8 mouse cellular contexts compared by ENCODE assay signal in the genomic region with DNA sequence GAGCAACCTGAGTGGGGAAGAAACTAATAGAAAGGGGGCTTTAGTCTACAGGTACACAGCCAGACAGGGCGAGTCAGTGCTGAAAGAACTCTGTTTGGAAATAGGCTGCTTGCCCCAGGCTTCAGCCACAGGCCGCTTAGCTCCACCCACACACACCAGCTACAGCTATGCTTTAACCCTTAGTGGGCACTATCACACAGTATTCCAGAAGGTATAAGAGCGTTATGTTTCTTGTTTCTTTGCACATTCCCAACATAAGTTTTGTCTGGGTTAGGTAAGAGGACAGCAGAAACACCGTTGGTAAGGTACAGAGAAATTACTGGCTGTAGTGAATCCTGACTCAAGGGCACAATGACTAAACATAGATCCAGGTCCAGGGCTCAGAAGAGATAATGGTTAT.
DNase-seq lines count a peak whose midpoint lies in the region; ATAC-seq lines count a peak whose summit lies in the region.

No protein-coding gene starts in this region.

- WGBS in embryonic facial prominence, embryonic 13.5 days: 5% methylated on average over 4 of the region's 4 CpGs
- 14% methylated on average over 4 of the region's 4 CpGs for WGBS in hindbrain, embryonic 13.5 days
- WGBS in liver, embryonic 12.5 days (ENCODE audit: insufficient replicate concordance): 8% methylated on average over 4 of the region's 4 CpGs
- WGBS in neural tube, embryonic 11.5 days: 10% methylated on average over 4 of the region's 4 CpGs

- H3K9me3 ChIP-seq in embryonic facial prominence, embryonic 13.5 days: no peaks in the 10 kb centered on the region
- no peaks in the 10 kb centered on the region for H3K9me3 ChIP-seq in hindbrain, embryonic 13.5 days
- no peaks in the 10 kb centered on the region for H3K9me3 ChIP-seq in liver, embryonic 12.5 days (replicated peaks)
- no peaks in the 10 kb centered on the region for H3K9me3 ChIP-seq in neural tube, embryonic 11.5 days (ENCODE audit: control insufficient read depth, low read length)

- ATAC-seq in embryonic facial prominence, embryonic 13.5 days (ENCODE audit: insufficient number of reproducible peaks, insufficient read depth, low FRiP score, low TSS enrichment, low read depth): peak; percentile 53; the same call in 1 of the 2 replicates
- peak; percentile 55; the same call in 1 of the 2 replicates for ATAC-seq in hindbrain, embryonic 13.5 days (ENCODE audit: low FRiP score)
- peak; percentile 63 for ATAC-seq in liver, embryonic 12.5 days
- 0 out of 2 replicates have a peak, but pooled peaks have one; percentile 42 for ATAC-seq in neural tube, embryonic 11.5 days (ENCODE audit: insufficient read depth, low FRiP score, low TSS enrichment)

- H3K36me3 ChIP-seq in embryonic facial prominence, embryonic 13.5 days: no peaks in the 10 kb centered on the region
- H3K36me3 ChIP-seq in hindbrain, embryonic 13.5 days: no peaks in the 10 kb centered on the region
- H3K36me3 ChIP-seq in liver, embryonic 12.5 days: no peaks in the 10 kb centered on the region
- no peaks in the 10 kb centered on the region for H3K36me3 ChIP-seq in neural tube, embryonic 11.5 days (ENCODE audit: control insufficient read depth, insufficient read depth, low read length)

- H3K9ac ChIP-seq in embryonic facial prominence, embryonic 13.5 days: no peak overlapping the region
- H3K9ac ChIP-seq in hindbrain, embryonic 13.5 days: no peak overlapping the region
- no peak overlapping the region for H3K9ac ChIP-seq in liver, embryonic 12.5 days
- H3K9ac ChIP-seq in neural tube, embryonic 11.5 days (ENCODE audit: low read length): no peak overlapping the region

- peaks cover 29% of the 10 kb centered on the region for H3K4me1 ChIP-seq in embryonic facial prominence, embryonic 13.5 days
- H3K4me1 ChIP-seq in hindbrain, embryonic 13.5 days (replicated peaks): peaks cover 24% of the 10 kb centered on the region
- peaks cover 28% of the 10 kb centered on the region for H3K4me1 ChIP-seq in liver, embryonic 12.5 days
- H3K4me1 ChIP-seq in neural tube, embryonic 11.5 days (ENCODE audit: control insufficient read depth, insufficient read depth, low read length): peaks cover 17% of the 10 kb centered on the region

- H3K4me3 ChIP-seq in embryonic facial prominence, embryonic 13.5 days: no peak overlapping the region
- no peak overlapping the region for H3K4me3 ChIP-seq in hindbrain, embryonic 13.5 days
- no peak overlapping the region for H3K4me3 ChIP-seq in liver, embryonic 12.5 days
- H3K4me3 ChIP-seq in neural tube, embryonic 11.5 days (ENCODE audit: low read depth, low read length): no peak overlapping the region

- no peaks in the 10 kb centered on the region for H3K27me3 ChIP-seq in embryonic facial prominence, embryonic 13.5 days
- no peaks in the 10 kb centered on the region for H3K27me3 ChIP-seq in hindbrain, embryonic 13.5 days
- no peaks in the 10 kb centered on the region for H3K27me3 ChIP-seq in liver, embryonic 12.5 days (replicated peaks)
- no peaks in the 10 kb centered on the region for H3K27me3 ChIP-seq in neural tube, embryonic 11.5 days (ENCODE audit: control insufficient read depth, insufficient read depth, low read length)

- DNase-seq in adrenal gland, postnatal 10 days: peak; percentile 61
- no peak for DNase-seq in adrenal gland, postnatal 4 days (ENCODE audit: low spot score in 2 of 2)
- DNase-seq in adipocyte (ENCODE audit: low spot score): peak; percentile 68
- DNase-seq in neural tube, embryonic 11.5 days (ENCODE audit: low spot score): peak; percentile 33
- no peak for DNase-seq in B cell, adult 2 months

- H3K27ac ChIP-seq in embryonic facial prominence, embryonic 13.5 days: no peak overlapping the region
- H3K27ac ChIP-seq in hindbrain, embryonic 13.5 days: no peak overlapping the region
- H3K27ac ChIP-seq in liver, embryonic 12.5 days: no peak overlapping the region
- H3K27ac ChIP-seq in neural tube, embryonic 11.5 days (ENCODE audit: low read depth, low read length): no peak overlapping the region

- peak overlapping the region; percentile 15; the same call in 1 of the 2 replicates for H3K4me2 ChIP-seq in embryonic facial prominence, embryonic 13.5 days
- H3K4me2 ChIP-seq in hindbrain, embryonic 13.5 days: peak overlapping the region; percentile 29
- H3K4me2 ChIP-seq in liver, embryonic 12.5 days: peak overlapping the region; percentile 2; the same call in 1 of the 2 replicates
- no peak overlapping the region for H3K4me2 ChIP-seq in neural tube, embryonic 11.5 days (ENCODE audit: low read depth)

Comparison
In these comparisons a context has a peak if more than half of its experiments do, and no peak if none do; other contexts are left out.
1. DNase-seq: peak in adrenal gland, postnatal 10 days (single experiment), adipocyte (single experiment) and neural tube, embryonic 11.5 days (single experiment); none in adrenal gland, postnatal 4 days (0 of 2) and B cell, adult 2 months (0 of 2).
2. Peak in every context shown above with its lines, with median percentiles within 50 percentile points of each other: ATAC-seq.